ENCODE assay signal across 11 mouse cellular contexts in genomic region chr9:102758851-102759250, GRCm38 (mm10). TPM values are rescaled to one million over a fixed set of nuclear protein-coding genes. Genes with fewer than 3 reads are reported as not detected.
A peak's percentile ranks its signal among the peaks of the same experiment; 100 is the strongest.
DNase-seq lines count a peak whose midpoint lies in the region; ATAC-seq and TF ChIP-seq lines count a peak whose summit lies in the region.
"Had no signal": no experiment of that assay in that cellular context is flagged by ENCODE, and none has a peak within 500 bp of the region (broad histone marks: within the 10 kb centered on the region; RNA-seq: fewer than 3 reads in every experiment).

No protein-coding gene starts in this region.

- no peak for TF ChIP-seq POLR2A in kidney, adult 2 months (IDR thresholded peaks at IDR 0.05; ENCODE audit: low read depth, low read length)

- no peaks in the 10 kb centered on the region for H3K9me3 ChIP-seq in forebrain, embryonic 10.5 days
- H3K9me3 ChIP-seq in forebrain, embryonic 11.5 days (ENCODE audit: control insufficient read depth, low read length), result no peaks in the 10 kb centered on the region
- no peaks in the 10 kb centered on the region for H3K9me3 ChIP-seq in neural tube, embryonic 13.5 days
- no peaks in the 10 kb centered on the region for H3K9me3 ChIP-seq in stomach, postnatal 0 days (ENCODE audit: control insufficient read depth, low read length)

- DNase-seq in forebrain, embryonic 10.5 days (ENCODE audit: extremely low spot score, low spot score), result no peak
- DNase-seq in forebrain, embryonic 11.5 days (ENCODE audit: low spot score), result no peak
- no peak for DNase-seq in kidney, adult 2 months
- DNase-seq in kidney, postnatal 25 days, result no peak
- DNase-seq in neural tube, embryonic 10.5 days (ENCODE audit: extremely low spot score, low spot score), result no peak
- DNase-seq in stomach, postnatal 0 days (ENCODE audit: low spot score), result no peak
- DNase-seq in thymus, postnatal 14 days, result no peak
- DNase-seq: cerebellum, postnatal 14 days; retina, postnatal 1 day had no signal

- no peak overlapping the region for H3K4me2 ChIP-seq in forebrain, embryonic 11.5 days (ENCODE audit: low read depth, low read length, severe bottlenecking)
- H3K4me2 ChIP-seq in neural tube, embryonic 13.5 days, result no peak overlapping the region
- H3K4me2 ChIP-seq in stomach, postnatal 0 days (replicated peaks; ENCODE audit: low read depth), result no peak overlapping the region

- H3K27me3 ChIP-seq in forebrain, embryonic 10.5 days (ENCODE audit: poor library complexity, severe bottlenecking), result no peaks in the 10 kb centered on the region
- H3K27me3 ChIP-seq in forebrain, embryonic 11.5 days (ENCODE audit: control insufficient read depth, insufficient read depth, low read length), result no peaks in the 10 kb centered on the region
- no peaks in the 10 kb centered on the region for H3K27me3 ChIP-seq in kidney, adult 2 months (replicated peaks; ENCODE audit: control insufficient read depth, insufficient read depth, low read length)
- H3K27me3 ChIP-seq in neural tube, embryonic 13.5 days, result no peaks in the 10 kb centered on the region
- H3K27me3 ChIP-seq in stomach, postnatal 0 days (ENCODE audit: control insufficient read depth, insufficient read depth, low read length), result no peaks in the 10 kb centered on the region

- peak overlapping the region; percentile 75; the same call in 1 of the 2 replicates for H3K27ac ChIP-seq in forebrain, embryonic 10.5 days
- H3K27ac ChIP-seq in forebrain, embryonic 11.5 days (ENCODE audit: low read depth, low read length), result no peak overlapping the region
- H3K27ac ChIP-seq in kidney, adult 2 months (ENCODE audit: insufficient read depth, low read depth, low read length), result peak overlapping the region; percentile 1
- H3K27ac ChIP-seq in neural tube, embryonic 13.5 days (replicated peaks), result 0 out of 2 replicates have a peak overlapping the region, but pooled peaks have one; percentile 33
- H3K27ac ChIP-seq in stomach, postnatal 0 days (replicated peaks), result peak overlapping the region; percentile 69; the same call in 1 of the 2 replicates

- TF ChIP-seq CTCF in kidney, adult 2 months (conservative IDR thresholded peaks at IDR 0.05; ENCODE audit: insufficient read depth, insufficient read length, low read depth, low read length), result no peak
- TF ChIP-seq CTCF in stomach, postnatal 0 days (IDR thresholded peaks at IDR 0.05; ENCODE audit: low read depth), result no peak

- TF ChIP-seq EP300 in stomach, postnatal 0 days (optimal IDR thresholded peaks at IDR 0.05), result no peak

- ATAC-seq in forebrain, embryonic 11.5 days (replicated peaks; ENCODE audit: low FRiP score), result no peak
- no peak for ATAC-seq in neural tube, embryonic 13.5 days (ENCODE audit: low read depth)
- no peak for ATAC-seq in stomach, postnatal 0 days (ENCODE audit: low FRiP score, low TSS enrichment)
- ATAC-seq: forebrain, embryonic 14.5 days had no signal

- H3K4me3 ChIP-seq in forebrain, embryonic 10.5 days, result no peak overlapping the region
- no peak overlapping the region for H3K4me3 ChIP-seq in forebrain, embryonic 11.5 days (ENCODE audit: low read depth, low read length)
- H3K4me3 ChIP-seq in kidney, adult 2 months (ENCODE audit: insufficient read depth, low read depth, low read length), result no peak overlapping the region
- no peak overlapping the region for H3K4me3 ChIP-seq in neural tube, embryonic 13.5 days
- no peak overlapping the region for H3K4me3 ChIP-seq in stomach, postnatal 0 days (ENCODE audit: low read depth, low read length)

- H3K36me3 ChIP-seq in forebrain, embryonic 10.5 days (replicated peaks), result no peaks in the 10 kb centered on the region
- H3K36me3 ChIP-seq in forebrain, embryonic 11.5 days (ENCODE audit: control insufficient read depth, insufficient read depth, low read length), result no peaks in the 10 kb centered on the region
- H3K36me3 ChIP-seq in kidney, adult 2 months (ENCODE audit: control insufficient read depth, insufficient read depth, low read length), result no peaks in the 10 kb centered on the region
- H3K36me3 ChIP-seq in neural tube, embryonic 13.5 days, result no peaks in the 10 kb centered on the region
- no peaks in the 10 kb centered on the region for H3K36me3 ChIP-seq in stomach, postnatal 0 days (ENCODE audit: control insufficient read depth, insufficient read depth, low read length)

- H3K4me1 ChIP-seq in forebrain, embryonic 10.5 days, result peaks cover 36% of the 10 kb centered on the region
- H3K4me1 ChIP-seq in forebrain, embryonic 11.5 days (replicated peaks; ENCODE audit: control insufficient read depth, insufficient read depth, low read length), result 0 out of 2 replicates have a peak, but pooled peaks cover 2% of the 10 kb centered on the region
- peaks cover 27% of the 10 kb centered on the region for H3K4me1 ChIP-seq in kidney, adult 2 months (ENCODE audit: control insufficient read depth, insufficient read depth, low read length)
- H3K4me1 ChIP-seq in neural tube, embryonic 13.5 days (replicated peaks), result peaks cover 12% of the 10 kb centered on the region; the same call in 1 of the 2 replicates
- peaks cover 6% of the 10 kb centered on the region for H3K4me1 ChIP-seq in stomach, postnatal 0 days (replicated peaks; ENCODE audit: control insufficient read depth, insufficient read depth)

- 65% methylated on average over 1 of the region's 1 CpGs for WGBS in forebrain, embryonic 10.5 days
- WGBS in forebrain, embryonic 11.5 days, result 65% methylated on average over 1 of the region's 1 CpGs
- WGBS in kidney, adult 2 months, result 42% methylated on average over 1 of the region's 1 CpGs
- WGBS in neural tube, embryonic 13.5 days, result 72% methylated on average over 1 of the region's 1 CpGs
- WGBS in stomach, postnatal 0 days, result 47% methylated on average over 1 of the region's 1 CpGs

- H3K9ac ChIP-seq in forebrain, embryonic 11.5 days (ENCODE audit: low read length), result no peak overlapping the region
- H3K9ac ChIP-seq in neural tube, embryonic 13.5 days, result no peak overlapping the region
- H3K9ac ChIP-seq in stomach, postnatal 0 days (ENCODE audit: low read length), result no peak overlapping the region

RNA-seq across cellular contexts. Expression of gene Amotl2, which starts 42.4 kb away (rescaled TPM):
- polyA plus RNA-seq in forebrain, embryonic 10.5 days (2016; fragmentation: Nextera tagmentation; extraction: Ambion mirVana), result 49.9 and 51.9 TPM in 2 replicates
- polyA plus RNA-seq in forebrain, embryonic 11.5 days (2014; fragmentation: Nextera tagmentation; extraction: Ambion mirVana), result 72.4 and 73.4 TPM in 2 replicates
- 37.7 and 40.5 TPM in 2 replicates for polyA plus RNA-seq in kidney, adult 2 months (2012; rRNA removed)
- 59.3 and 69.6 TPM in 2 replicates for polyA plus RNA-seq in neural tube, embryonic 13.5 days (2015; fragmentation: Nextera tagmentation; extraction: Ambion mirVana)
- 18.6 and 22.7 TPM in 2 replicates for polyA plus RNA-seq in stomach, postnatal 0 days (2015; fragmentation: Nextera tagmentation; extraction: Ambion mirVana)
